Mouse (Mus musculus): ENCODE measurements around the gene Arhgef10l. TPM values are rescaled to one million over a fixed set of nuclear protein-coding genes. Genes with fewer than 3 reads are reported as not detected.

Gene Arhgef10l
- polyA plus RNA-seq, 1 experiment, result 30.0 TPM

DNA sequence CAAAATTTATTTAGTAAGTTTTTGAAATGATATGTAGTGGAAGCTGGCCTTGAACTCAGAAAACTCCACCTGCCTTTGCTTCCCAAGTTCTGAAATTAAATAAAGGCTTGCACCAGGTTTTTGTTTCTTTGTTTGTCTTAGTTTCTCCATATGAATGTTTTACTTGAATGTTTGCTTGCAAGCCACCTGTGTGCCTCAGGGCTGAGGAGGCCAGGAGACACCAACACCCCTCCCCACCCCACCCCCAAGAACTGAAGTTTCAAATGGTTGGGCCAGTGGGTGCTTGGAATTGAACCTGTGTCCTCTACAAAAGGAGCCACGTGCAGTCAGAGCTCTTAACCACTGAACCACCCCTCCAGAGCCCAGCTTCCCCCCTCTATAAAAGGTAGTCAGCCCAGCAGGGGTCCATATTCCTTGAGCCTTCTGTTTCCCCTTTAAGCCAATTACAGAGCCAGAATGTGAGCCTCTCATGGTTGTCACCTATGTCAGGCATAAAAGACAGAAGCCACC is 28.8 kb upstream of the Arhgef10l start:
- DNase-seq (ENCODE audit: low spot score), result no peak

DNA sequence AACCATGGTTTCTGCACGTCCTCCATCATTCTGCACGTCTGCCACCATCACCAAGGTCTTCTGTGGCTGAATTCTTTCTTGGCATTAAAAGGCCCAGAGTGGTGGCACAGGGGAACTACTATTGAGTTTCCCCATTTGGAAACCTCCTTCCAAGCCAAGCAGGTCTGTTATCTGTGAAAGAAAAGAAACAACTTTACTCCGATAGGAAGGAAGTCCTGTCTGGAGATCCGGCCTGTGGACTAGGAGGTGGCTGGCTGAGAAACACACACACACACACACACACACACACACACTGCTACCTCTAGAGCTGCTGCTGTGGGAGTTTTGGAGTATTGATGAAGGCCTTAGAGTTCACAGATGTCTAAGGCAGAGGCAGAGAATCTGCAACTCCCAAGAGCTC is 27.7 kb upstream of the Arhgef10l start:
- no peak for DNase-seq (ENCODE audit: low spot score)

DNA sequence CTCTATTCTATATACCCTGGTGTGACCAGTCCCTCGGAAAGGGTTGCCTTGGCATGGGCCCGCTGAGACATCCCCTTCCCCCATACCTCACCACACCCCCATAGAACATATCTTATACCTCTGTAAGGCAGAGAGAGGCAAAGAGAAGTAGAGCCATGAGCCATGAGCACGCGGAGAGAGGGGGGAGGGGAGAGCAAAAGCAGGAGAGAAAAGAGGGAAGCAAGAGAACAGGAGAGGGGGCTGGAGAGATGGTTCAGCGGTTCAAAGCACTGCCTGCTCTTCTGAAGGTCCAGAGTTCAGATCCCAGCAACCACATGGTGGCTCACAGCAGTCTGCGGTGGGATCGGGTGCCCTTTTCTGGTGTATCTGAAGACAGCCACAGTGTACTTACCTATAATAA is 25.7 kb upstream of the Arhgef10l start:
- DNase-seq (ENCODE audit: low spot score), result no peak

DNA sequence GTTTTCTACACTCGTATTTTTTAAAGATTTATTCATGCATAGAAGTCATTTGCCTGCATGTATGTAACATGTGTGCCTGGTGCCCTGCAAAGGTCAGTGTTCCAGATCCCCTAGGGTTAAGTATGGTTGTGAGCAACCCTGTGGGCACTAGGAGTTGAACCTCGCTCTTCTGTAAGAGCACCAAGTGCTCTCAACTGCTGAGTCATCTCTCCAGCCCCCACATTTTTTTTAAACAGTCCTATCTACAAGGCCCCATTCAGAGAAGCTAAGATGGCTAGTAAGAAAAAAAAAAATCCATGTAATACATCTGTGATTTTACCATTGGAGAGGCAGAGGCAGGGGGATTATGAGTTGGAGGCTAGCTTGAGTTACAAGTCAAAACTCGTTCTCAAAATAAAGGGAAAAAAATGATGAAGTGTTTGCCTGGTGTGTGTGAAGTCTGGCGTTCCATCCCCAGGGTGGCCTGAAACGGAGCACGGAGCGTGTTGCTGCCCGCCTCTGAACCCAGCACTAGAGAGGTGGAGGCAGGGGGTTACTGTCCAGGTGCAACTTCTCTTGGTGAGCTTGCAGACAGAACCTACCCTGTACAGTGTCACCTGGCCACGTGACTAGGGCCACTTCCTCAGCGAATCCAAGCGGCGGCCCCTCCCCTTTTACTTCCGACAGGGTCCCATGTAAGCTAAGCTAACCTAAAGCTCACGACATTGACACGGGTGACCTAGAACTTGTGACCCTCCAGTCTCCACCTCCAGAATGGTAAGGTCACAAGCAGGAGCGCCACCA is 24.3 kb upstream of the Arhgef10l start:
- no peak for DNase-seq (ENCODE audit: low spot score)

DNA sequence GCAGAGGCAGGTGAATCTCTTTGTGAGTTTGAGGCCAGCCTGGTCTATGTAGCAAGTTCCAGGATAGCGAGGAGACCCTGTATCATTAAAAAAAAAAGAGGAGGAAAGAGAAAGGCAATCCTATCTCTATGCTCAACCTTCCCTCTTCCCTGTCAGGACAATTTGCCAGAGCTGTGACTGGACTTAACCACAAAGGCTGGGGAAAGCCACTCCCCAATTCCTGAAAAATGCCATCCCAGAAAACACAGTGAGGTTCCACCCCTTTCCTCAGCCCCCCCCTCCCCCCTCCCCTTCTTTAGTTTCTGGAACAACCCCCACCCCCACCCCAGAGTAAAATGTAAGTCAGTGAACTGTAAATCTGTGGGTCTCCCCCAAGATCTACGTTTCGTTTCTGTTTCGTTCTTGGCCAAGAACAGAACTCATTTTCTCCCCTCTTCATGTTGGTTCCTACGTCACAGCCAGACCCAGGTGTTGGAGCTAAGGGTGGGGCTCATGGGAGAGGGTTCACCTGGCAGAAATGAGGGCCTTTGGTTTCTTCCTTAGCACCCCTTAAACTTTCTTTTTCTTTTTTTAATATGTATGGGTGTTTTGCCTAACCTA is 23.1 kb upstream of the Arhgef10l start:
- DNase-seq (ENCODE audit: low spot score), result no peak

DNA sequence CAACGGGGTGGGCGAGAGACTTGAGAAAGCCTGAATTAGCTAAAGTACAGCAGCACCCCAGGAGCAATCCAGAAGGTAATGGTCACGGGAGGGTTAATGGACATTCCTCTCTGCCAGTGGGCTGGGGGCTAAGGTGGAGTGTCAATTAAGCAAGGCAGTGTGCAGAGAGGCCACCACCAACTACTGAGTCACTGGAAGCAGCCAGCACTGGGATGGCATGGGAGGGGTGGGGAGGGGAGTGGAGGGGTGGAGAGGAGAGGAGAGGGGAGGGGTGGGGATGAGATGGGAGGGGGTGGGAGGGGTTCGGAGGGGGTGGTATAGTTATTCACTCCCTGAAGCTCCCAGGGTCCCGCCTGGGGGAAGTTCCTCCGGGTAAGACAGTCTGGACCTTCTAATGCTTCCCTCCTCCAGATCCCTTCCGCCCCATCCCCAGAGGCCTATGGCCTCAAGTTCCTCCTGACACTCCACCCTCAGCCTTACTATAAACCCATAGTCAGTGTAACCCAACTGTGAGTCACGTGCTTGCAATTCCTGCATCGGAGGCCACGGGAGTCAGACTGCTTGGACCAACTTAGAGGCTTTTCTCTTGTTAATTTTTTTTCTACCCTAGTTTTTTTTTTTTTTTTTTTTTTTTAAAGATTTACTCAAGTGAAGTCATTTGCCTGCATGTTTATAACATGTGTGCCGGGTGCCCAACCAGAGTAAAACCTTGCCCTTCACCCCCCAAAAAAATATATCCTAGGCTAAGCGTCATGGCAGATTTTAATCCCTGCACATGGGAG is 22.4 kb upstream of the Arhgef10l start:
- DNase-seq (ENCODE audit: low spot score), result no peak

DNA sequence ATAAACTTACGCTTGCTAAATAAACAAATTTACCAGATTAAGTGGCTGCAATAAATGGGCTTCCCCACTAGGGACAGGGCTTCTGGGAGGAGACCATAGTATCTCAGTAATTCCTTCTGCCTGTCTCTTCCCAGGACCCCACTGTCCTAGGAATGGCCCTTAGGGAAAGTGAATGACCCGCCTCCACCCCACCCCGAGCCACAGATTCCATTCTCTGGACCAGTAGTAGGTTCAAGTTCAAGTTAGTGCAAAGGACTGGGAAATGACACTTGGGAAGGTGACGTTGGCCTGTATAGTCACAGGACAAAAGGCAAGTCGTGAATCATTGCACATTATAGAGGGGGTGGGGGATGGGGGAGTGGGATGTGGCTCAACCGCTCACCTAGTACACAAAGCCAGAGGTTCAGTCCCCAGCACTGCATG is 19.1 kb upstream of the Arhgef10l start:
- DNase-seq (ENCODE audit: low spot score), result no peak

DNA sequence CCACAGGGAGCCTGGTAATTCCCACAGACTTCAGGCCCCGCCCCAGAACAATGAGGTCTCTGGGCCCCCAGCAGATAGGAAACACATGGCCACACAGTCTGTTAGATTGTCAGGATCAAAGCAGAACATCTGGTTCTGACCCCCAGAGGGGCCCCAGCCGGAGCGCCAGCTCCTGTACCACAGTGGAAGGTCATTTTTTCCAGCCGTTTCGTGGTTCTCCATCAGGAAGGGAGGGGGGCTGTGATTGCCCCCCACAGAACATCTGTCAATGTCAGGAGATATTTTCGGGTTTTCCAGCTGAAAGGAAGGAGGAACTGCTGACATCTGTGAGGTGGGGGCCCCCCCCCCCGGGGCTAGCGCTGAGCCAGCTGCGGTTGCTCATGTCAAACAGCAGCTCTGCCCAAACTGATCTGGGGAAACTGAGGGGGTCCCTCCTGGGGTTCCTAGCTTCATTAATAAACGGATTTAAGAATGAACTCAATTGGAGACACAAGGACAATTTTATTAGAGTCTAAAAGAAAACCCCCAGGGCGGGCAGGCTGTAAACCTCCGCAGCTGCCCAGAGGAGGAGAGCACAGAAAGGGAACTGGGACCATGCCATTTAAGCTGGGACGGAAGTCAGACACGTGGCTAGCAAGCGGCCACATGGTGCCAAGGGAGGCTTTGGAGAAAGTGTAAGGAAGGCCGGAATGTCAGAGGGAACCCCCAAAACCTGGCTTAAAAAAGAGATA is 18.5 kb upstream of the Arhgef10l start:
- no peak for DNase-seq (ENCODE audit: low spot score)

DNA sequence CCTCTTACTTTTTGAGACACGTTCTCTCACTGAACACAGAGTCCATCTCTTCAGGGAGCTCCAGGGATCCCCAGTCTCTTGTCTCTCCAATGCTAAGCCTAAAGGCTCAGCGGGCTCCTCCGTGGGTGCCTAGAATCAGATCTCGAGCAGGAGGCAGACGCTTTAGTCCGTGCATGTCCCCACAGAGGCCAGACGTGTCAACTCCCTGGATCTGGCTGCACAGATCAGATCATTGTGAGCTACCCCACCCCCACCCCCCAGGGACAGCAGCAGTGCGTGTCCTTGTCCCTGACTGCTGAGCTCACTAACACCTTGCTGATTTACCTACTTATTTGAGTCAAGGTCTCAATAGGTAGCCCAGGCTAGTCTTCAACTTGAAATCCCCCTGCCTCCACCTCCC is 17.8 kb upstream of the Arhgef10l start:
- no peak for DNase-seq (ENCODE audit: low spot score)

DNA sequence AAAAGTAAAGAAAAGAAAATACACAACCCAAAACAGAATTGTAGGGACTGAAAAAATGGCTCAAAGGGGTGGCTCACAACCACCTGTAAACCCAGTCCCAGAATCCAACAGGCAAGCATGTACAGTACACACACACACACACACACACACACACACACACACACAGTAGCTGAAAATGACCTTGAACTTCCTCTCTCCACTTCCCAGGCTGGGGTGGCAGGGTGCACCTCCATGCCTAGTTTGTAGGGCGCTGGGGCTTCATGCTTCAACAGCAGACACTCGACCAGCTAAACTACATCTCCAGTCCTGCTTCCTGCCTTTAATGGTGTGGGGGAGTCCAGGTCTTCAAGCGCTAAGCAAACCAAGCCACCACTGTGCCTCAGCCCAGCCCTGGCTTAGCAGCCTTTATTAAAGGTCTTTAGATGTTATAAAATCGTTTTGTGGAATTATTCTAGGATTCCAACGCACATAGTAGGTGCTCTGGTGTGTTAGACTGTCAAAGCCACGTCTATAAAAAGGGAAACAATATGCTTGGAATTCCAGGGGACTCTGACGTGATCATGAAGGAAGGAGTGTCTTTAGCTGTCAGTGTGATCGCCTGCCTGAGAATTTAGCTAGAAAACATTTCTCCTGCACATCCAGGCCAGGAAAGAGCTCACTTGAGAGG is 15.1 kb upstream of the Arhgef10l start:
- DNase-seq (ENCODE audit: low spot score), result no peak

DNA sequence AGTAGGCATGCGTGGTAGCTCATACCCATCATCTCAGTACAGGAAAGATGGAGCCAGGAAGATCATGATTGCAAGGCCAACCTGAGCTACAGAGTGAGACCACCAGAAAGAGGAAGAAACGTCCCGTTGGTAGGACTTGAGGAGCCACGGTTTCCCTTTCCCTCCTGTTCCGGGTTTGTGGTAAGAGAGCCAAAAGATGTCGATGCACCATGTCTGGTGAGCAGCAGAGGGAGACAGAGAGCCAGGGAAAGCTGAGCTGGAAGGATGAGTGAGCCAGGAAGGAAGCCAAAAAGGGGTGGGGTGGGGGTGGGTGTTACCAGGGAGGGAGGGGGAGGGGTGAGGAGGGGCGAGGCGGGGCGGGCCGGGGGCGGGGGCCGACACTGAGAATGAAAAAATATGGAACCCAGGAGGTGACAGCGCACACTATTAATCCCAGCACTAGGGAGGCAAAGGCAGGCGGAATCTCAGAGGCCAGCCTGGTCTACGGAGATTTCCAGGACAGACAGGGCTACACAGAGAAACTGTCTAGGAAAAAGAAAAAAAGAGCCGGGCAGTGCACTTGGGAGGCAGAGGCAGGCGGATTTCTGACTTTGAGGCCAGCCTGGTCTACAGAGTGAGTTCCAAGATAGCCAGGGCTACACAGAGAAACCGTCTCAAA is 14.0 kb upstream of the Arhgef10l start:
- DNase-seq (ENCODE audit: low spot score), result peak; percentile 43

DNA sequence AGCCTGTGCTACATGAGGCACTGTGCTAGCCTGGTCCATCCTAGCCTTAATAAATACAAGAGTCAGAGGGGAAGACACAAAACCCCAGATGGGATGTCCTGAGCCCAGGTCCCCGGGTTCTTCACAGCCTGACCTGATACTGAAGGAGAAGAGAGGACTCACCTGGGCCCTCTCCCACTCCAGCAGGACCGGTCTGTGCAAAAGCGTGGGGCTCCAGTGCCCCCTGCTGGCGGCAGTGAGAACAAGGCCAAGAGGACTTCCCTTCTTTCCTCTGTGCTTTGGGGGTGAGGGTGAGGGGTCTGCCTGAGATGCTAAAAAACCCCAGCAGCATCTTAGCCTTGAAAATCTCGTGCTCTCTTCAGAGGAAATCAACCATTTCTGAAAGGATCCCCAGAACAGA is 13.2 kb upstream of the Arhgef10l start:
- DNase-seq (ENCODE audit: low spot score), result no peak

DNA sequence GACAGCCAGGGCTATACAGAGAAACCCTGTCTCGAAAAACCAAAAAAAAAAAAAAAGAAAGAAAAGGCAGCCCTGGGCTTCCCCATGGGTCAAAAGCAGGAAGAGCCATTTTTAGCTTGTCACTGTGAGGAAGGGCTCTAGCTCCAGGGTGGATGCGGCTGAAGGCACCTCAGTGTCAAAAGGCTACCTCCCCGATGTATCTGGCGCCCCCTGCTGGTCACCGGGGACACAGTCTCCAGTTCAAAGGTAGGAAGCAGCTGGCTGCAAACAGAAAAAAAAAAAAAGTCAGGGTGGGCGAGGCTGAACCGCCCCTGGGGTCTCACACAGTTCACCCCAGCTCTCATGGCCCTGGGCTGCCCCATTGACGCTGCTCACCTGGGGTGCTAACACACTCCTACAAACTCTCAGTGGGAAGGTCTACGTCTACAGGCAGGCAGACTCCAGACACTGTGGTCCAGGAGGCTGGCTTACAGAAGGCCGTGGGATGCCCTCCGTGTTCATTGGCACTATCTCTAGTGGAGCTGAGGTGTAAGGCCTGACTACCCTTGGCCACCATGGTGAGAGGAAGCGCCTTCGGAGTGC is 8.6 kb upstream of the Arhgef10l start:
- peak; percentile 87 for DNase-seq (ENCODE audit: low spot score)

DNA sequence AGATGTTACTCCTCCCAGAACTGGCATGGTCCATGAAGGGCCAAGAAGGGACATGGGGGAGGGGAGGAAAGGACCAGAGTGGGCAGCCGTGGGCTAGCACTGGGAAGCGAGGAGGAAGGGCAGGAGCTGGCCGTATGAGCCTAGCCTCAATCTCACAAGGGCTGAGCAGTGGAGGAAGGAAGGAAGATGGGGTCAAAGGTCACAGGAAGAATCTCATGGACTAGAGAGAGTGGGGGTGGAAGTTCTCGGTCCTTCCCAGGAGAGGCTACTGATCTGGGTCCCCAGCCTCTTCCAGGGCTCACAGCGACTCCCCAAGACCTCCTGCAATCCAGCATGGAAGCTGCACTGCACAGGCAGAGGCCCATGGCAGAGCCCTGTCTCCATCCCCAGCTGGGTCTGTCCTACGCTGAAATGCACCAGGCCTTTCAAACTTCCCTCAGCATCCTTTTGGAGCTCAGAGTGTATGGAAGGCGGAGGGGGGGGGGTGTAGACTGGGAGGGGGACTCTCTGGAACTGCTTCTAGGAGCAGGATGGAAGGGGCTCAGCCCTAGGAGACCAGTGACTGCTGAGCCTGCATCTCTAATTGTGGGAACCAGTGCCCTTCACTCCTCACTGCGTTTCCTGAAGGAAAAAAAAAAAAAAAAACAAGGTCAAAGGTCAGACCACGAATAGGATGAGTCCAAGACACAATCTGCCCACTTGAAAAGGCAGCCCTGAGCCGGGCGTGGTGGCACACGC is 7.9 kb upstream of the Arhgef10l start:
- no peak for DNase-seq (ENCODE audit: low spot score)

DNA sequence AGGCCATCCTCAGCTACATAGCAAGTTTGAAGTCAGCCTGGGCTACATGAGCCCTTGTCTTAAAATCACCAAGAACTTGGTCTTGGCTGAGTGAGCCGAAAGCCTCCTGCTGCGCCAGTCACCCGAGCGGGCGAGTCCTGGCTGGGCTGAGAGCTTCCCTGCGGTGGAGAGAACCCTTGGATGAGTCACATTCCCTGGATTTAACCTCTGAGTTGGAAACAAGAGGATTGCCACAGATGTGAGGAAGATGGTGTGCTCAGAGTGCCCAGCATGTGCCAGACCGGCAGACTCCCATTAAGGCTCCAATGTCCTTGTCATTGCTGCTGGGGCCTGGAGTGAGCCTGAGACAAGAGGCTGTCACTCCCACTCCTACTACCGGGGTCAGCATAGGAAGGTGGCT is 2.0 kb upstream of the Arhgef10l start:
- no peak for DNase-seq (ENCODE audit: low spot score)

DNA sequence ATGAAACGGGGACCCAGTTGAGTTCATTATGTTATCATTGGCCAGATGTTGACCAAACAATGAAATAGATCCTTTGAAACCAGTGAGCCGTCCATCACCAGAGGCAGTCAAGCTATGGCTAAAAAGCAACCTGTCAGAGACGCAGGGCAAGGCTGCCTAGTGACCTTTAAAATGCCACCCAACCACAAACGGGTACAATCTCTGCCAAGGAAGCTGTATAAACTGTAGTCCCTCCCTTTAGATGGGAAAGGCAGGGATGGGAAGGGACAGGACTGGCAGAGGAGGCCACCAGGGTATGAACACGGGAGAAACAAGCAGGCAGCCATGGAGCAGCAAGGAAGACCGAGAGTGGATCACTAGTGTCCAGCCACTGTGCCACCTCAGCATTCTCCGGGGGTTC is 759 bp downstream of the Arhgef10l start:
- DNase-seq (ENCODE audit: low spot score), result no peak

DNA sequence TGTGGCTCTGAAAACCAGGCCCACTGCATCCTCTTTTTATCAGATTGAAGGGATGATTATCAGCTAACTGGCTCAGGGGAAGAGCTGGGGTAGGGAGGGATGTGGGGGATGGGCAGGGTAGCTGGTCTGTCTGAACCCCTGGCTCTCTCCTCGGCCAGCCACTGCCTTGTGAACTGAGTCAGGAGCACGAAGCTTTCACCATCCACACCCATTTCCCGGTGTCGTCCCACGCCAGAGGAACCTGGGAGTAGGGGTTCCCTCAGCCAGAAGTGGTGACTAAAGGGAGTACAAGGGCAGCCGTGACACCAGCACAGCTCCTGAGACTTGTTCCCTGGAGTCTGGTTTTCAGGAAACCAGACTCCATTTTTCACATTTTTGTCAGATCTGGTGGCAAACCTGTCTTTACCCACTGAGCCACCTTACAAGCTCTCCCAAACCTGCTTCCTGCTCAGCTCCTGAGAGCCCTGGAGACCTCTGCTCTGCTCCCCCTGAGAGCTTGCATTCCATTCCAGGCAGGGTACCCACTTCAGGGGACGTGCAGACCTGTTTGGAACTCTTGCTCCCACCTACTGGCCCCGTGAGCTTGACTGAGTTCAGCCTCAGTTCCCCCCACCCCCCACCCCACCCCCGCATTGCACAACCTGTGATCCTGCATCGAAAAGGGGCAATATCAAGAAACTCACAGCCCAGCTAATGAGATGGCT is 2.8 kb downstream of the Arhgef10l start:
- no peak for DNase-seq (ENCODE audit: low spot score)

DNA sequence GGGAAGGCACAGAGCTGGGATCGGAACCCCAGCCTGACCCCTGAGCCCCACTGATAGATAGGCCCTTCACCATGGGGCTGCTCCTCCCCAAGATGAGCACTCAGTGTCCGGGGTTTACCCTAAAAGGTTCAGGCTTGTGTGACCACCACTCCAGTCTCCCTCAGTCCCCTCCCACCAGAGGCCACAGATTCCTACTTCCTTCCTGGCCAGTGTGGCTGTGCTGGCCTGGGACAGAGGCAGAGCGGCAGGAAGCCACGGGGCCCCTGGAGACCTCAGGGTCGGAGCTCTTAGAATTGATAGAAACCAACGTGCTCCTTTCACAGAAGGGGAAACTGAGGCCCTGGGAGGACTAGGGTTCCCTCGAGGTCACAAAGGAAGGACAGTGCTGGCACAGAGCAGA is 3.4 kb downstream of the Arhgef10l start:
- DNase-seq (ENCODE audit: low spot score), result no peak

DNA sequence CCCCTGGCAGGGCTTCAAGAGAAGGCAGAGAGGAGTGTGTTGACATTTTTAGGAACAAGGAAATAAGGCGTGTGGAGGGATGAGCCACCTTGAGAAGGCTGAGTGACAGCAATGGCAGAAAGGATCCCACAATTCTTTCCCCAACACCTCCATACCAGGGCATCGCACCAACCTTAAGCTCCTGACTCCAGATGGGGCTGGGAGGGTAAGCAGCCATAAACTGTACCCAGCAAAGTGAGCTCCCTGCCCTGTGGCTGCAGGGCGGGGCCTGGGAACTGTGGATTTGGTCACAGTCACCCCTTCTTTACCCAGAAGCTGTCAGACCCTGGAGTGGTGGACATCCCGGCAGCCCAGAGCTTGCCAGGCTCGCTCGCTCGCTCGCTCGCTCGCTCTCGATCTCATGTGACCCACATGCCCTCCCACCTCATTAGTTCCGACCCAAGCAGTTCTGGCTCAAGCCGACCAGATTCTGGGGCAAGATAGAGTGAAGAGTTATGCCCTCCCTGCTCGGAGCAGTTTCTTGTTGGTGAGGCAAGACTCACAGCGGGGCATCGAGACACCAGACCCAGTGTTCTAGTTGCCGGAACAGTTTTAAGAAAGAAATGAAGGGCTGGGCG is 4.3 kb downstream of the Arhgef10l start:
- DNase-seq (ENCODE audit: low spot score), result no peak

All from urinary bladder, adult 2 months (tissue).